Mouse (Mus musculus) effector memory CD4-positive, alpha-beta T cell, adult 5 months (primary cell): Measurements from ENCODE around the gene Spop. TPM values are rescaled to one million over a fixed set of nuclear protein-coding genes. Genes with fewer than 3 reads are reported as not detected.

Source experiments
- polyA plus RNA-seq: library from polyadenylated mRNA; unstranded; fragments of 100-300 nt; shearing (Covaris generic); gene quantifications from one replicate; pipeline ENCODE4 v1.2.1, GENCODE M21; 2017

The Spop gene
- polyA plus RNA-seq = 149 TPM

GRCm38 (mm10) chr11:95413641-95414535 lies at the start of gene Spop:
Gene Spop, plus strand, starts transcription at chr11:95414080.

GRCm38 (mm10) chr11:95384319-95384972 lies 29.4 kb upstream of the Spop start, which contains the start of gene Slc35b1:
Gene Slc35b1, plus strand, starts transcription at chr11:95384692.

GRCm38 (mm10) chr11:95514298-95514861 lies 100.5 kb downstream of the Spop start, which contains the start of gene Nxph3:
Gene Nxph3, minus strand, starts transcription at chr11:95514570.

Other genes with a start within 250 kb of the Spop start
- gene Tac4, start 152.6 kb upstream of the Spop start, polyA plus RNA-seq = not detected
- gene Kat7, start 103.8 kb upstream of the Spop start, polyA plus RNA-seq = 89.5 TPM
- gene Fam117a, start 77.1 kb upstream of the Spop start, polyA plus RNA-seq = 35.9 TPM
- 50.3 TPM for gene Slc35b1, start 29.4 kb upstream of the Spop start, polyA plus RNA-seq
- not detected for gene Nxph3, start 100.5 kb downstream of the Spop start, polyA plus RNA-seq
- not detected for gene Ngfr, start 173.7 kb downstream of the Spop start, polyA plus RNA-seq